Mouse (Mus musculus) spleen, embryonic (tissue): ENCODE data around the gene Podxl2.

Source experiments
- CTCF ChIA-PET: fragments of 350-600 bp; sonication (Branson Sonifier 250); formaldehyde crosslinking; loops from one replicate; lab custom pipeline; 2022; lab: Charles Lee

Gene Podxl2

DNA sequence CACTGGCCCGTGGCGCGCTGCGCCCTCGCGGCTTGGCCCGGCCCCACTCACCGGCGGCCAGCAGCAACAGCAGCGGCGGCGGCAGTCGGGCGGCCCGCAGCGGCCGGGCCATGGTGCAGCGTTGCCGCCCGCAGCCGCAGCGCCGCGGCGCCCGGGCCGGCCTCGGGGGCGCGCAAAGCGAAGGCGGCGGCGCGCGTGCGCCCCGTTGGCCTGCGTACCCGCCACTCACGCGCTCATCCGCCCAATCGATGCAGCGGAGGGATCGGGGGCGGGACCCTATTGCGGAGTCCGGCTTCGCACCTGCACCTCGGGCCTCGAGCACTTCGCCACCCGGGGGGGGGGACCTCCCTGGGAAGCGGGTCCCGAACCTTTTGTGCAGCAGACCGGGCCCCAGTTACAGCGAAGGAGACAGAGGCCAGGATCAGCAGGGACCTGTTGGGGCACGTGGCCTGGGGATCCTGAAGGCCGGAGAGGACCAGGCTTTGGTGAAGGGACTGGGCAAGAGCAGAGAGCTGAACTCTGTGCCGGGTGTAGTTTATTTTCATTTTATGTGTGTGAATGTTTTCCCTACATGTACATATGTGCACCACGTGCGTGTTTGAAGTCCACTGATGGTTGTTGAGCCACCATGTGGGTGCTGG is at the start of gene Podxl2:
TSS of gene Podxl2 (minus strand) at position 177 of the 641 bp plus-strand sequence.
- CTCF ChIA-PET, result no interaction called here

DNA sequence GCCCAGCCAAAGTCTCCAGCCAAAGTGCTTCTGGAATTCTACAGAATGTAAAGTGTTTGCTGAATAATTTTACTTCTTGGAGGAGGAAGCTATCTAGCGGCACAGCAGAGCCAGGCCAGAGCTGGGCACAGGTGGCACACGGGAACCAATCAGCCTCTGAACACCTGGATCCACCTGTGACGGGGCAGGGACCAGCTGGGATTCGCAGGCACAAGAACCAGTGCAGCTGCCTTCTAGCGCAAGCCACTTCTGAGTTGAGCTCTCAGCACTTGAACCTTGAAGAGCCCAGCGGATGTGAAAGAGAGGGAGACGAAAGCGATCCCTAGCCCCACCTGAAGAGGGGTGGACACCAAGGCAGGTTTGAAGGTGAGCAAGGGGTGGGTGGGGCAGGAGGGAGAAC is 44.0 kb upstream of the Podxl2 start:
- CTCF ChIA-PET, result no interaction called here

- CTCF ChIA-PET, result interaction anchor here (0.7 to 0.8 kb wide), 2 partner anchors 328 to 722 kb away, joined by 4 to 8 read pairs; no protein-coding TSS in a partner anchor
Measured at GRCm38 (mm10) chr6:88916153-88916552, 41.3 kb upstream of the Podxl2 start.

DNA sequence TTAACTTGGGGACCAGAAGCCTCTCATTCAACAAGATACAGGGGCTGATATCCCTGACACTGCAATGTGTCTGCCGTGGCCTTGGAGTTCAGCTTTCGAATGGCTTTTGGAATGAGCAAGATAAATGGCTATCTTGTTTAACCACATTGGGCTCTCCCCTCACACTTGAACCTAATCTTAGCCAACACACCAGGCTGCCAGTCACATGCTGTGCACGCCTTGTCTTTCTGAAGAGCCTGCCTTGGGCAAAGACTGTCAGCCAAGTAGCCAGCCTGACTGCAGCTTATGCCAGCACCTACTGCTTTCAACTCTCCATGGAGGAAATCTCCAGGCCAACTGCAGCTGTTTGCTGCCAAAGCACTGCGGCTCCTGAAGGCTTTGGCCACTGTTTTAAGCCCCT is 40.7 kb upstream of the Podxl2 start:
- CTCF ChIA-PET, result interaction anchor here (0.7 to 0.8 kb wide), 3 partner anchors 326 to 723 kb away, joined by 3 to 8 read pairs (median 4); no protein-coding TSS in a partner anchor

DNA sequence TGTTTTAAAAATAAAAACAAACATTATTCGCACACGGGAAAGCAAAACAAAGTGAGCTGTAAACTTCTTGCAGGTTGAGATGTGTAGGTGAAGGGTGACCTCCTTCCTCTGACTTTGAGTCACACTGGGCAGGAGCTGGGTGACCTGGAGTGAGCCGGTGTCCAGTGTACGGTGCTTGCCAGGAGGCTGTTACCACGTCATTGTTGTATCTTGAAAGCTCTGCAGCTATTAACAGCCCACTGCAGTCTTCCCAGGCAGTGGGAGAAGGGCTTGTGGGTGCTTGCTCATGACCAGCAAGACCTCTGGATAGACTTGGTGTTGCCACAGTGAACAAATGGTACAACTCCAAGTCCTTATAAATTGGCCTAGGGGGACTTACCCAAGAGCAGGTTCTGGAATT is 40.0 kb upstream of the Podxl2 start:
- CTCF ChIA-PET, result no interaction called here

DNA sequence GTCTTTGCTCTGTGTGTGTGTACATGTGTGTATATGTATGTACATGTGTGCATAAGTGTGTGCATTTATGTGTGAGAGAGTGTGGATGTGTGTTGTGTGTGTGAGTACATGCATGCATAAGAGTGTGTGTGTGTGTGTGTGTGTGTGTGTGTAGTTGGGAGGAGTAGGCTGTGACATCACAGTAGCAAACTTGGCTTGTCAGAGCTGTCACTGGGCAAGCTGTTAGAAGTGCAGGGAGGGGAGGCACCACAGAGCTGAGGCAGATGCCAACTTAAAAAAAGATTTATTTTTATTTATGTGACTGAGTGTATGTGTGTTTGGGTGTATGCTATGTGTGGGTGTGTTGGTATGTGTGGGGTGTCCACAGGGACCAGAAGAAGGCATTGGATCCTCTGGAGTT is 38.6 kb upstream of the Podxl2 start:
- CTCF ChIA-PET, result no interaction called here

DNA sequence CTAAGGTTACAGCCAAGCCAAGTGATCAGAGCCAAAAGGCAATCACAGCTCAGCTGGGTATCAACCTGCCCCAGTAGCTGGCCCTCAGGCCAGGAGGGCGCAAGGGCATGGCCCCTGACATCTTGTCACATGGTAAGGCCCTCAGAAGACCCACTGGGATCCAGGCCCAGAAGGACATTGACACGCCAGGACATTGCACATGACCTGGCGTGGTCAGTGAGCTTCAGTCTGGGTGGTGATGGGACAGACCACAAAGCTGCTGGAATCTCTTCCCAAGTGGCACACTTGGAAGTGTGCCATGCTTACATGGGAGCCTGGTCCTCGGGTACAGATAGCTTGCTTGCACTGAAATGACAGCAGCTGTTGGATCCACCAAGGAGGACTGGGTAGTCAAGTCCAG is 38.2 kb upstream of the Podxl2 start:
- CTCF ChIA-PET, result no interaction called here

DNA sequence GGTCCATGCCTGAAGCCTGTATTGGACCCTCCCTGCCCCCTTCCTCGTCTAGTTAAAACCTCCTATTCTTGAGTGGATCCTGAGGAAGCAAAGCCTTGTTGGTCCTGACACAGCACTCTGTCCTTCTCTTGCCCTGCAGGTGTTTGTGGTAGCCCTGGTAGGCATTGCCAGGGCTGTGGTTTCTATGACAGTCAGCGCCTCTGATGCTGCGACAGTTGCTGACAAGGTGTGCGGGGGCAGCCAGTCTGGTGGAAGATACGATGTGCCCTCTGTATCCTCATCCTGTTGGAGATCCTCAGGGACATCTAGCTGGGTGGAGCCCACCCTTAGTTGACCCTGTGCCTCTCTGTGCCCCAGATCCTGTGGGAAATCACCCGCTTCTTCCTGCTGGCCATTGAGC is 34.3 kb upstream of the Podxl2 start:
- CTCF ChIA-PET, result no interaction called here

GRCm38 (mm10) chr6:88906369-88907108 is 31.7 kb upstream of the Podxl2 start:
- CTCF ChIA-PET, result interaction anchor here (0.6 to 1.0 kb wide), 2 partner anchors 11 to 22 kb away, joined by 3 to 5 read pairs; no protein-coding TSS in a partner anchor

DNA sequence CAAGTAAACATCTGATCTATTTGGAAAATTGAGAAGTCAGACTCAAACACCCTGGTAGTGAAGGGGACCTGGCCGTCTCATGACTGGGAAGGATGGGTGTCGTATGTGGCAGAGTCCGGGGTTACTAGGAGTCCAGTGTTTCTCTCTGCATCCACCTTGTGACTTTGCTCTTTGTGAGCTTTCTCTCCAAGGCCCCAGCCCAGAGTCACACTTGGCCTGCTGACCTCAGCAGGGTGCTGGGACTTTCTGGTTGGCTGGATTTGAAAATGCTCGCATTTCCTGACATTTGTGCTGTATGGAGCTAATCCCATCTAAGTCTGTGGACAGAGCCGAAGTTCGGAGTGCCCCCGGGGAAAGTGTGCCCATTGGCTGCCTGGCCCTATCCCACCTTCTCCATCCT is 30.2 kb upstream of the Podxl2 start:
- CTCF ChIA-PET, result no interaction called here

DNA sequence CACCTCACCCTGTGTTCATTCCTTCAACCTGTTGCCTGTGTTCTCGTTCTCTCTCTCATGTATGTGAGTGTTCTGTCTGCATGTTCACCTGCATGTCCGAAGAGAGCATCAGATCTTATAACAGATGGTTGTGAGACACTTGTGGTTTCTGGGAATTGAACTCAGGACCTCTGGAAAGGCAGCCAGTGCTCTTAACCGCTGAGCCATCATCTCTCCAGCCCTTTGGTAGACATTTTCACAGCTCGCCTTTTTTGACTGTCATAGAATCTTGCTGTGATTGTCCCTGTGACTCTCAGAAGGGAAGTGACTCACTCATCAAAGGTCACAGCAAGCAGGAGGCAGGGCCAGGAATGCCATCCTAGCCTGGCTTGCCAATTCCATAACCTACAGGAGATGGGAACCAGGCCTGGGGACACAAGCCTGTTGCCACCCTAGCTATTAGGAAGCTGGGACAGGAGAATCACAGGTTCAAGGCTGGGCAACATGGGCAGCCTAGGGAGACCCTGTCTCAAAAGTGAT is 29.7 kb upstream of the Podxl2 start:
- CTCF ChIA-PET, result no interaction called here

GRCm38 (mm10) chr6:88903708-88904107 is 28.9 kb upstream of the Podxl2 start:
- CTCF ChIA-PET, result no interaction called here

DNA sequence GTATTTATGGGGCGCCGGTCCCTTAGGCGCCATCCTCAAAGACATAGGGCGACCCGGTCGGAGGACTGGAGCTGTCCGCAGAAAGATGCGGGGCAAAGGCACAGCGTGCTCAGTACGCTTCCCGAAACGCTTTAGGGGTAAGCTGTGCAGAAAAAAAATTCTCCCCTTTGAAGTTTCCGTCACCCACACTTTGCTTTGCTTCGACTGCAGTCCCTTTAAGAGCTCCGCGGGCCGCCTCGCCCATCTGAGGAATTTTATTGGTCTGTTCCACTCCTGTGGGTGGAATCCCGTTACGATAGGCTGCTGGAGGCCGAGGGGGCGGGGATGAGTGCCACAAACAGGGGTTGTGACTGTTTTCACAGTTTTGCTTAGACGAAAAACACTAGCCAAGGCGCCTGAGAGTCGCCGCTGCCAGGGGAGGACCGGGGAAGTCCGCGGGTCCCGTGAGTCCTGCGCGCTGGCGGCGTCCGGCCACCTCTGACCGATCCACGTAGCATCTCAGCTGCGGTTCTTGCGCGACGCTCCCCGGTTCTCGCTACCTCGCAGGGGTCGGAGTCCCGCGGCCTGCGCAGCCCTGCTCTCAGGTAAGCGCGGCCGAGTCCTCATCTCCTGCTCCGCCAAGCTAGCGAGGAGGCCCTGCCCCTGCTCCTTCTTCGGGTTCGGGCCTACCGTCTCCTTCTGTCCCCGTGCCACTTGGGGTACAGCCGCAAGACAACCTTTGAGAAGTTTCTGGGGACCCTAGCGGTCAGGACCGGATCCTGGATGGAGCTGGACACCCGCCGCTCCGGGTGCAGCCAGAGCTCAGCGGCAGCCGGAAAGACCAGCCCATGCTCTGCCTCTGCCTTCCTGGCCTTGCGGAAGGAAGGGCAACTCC is 27.3 kb upstream of the Podxl2 start, which contains the start of gene Tpra1:
TSS of gene Tpra1 (plus strand) at position 305 of the 874 bp plus-strand sequence.
- CTCF ChIA-PET, result no interaction called here

DNA sequence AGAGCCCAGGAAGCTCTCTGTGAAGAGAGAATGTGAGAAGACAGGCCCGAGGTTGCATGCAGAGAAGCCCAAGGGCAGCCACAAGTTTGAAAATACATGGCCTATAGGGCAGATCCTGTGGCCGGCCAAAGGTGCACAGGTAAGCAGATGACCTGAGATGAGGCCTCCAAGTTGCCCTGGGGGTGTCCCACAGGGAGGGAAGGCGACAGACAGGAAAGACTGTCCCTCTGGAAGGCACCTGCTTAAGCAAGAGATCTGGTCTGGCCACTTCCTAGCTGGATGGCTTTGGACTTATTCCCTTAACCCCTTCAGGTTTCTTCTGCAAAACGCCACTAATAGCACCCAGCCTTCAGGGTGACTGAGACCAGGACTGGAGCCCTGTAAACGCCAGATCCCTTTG is 26.6 kb upstream of the Podxl2 start:
- CTCF ChIA-PET, result no interaction called here

DNA sequence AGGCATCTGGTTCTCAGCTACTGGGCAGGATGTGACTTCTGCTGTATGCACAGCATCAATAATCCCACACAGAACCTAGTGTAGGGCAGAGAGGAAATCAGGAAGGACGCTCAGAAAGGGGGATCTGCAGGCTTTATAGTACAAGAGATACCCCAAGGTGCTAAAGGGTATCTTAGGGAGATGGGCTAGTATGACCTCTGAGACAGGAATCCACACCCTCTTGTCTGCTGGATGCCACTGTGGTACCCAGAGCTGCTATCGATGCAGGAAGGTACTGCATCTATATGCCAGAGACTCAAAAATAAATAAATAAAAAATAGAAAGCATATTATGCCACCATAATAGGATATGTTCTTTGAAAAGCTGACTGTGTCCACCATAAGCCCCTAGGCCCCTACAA is 24.8 kb upstream of the Podxl2 start:
- CTCF ChIA-PET, result interaction anchor here (0.7 kb wide), 1 partner anchor 29 kb away, joined by 3 read pairs; no protein-coding TSS in a partner anchor

GRCm38 (mm10) chr6:88899086-88899485 is 24.2 kb upstream of the Podxl2 start:
- CTCF ChIA-PET, result no interaction called here

DNA sequence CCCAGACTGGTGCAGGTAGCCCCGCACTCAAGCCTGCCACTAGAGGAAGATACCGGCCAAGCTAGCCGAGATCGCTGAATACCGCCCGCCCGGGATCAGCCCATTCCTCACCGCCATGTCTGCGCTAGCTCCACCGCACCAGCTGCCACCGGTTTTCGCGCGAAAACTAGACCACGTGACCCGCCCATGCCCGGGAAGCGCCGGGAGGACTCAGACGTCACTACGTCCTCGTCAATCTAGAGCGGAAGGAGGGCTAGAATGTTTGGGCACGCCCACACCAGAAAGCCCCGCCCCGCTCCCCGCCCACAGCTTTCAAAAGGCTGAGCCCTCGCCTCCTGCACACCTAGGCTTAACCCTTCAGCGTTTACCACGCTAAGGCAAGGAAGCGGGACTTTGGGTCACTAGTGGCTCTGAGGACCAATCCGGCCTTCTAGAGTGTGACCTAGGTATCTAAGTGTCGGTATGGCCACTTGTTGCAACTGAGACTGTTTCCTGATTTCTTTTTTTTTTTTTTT is 23.7 kb upstream of the Podxl2 start, which contains the start of gene Mcm2:
TSS of gene Mcm2 (minus strand) at position 247 of the 515 bp plus-strand sequence.
- CTCF ChIA-PET, result no interaction called here

- CTCF ChIA-PET, result interaction anchor here (0.6 kb wide), 1 partner anchor 741 kb away, joined by 12 read pairs; no protein-coding TSS in a partner anchor
Measured at GRCm38 (mm10) chr6:88897246-88897645, 22.4 kb upstream of the Podxl2 start.

DNA sequence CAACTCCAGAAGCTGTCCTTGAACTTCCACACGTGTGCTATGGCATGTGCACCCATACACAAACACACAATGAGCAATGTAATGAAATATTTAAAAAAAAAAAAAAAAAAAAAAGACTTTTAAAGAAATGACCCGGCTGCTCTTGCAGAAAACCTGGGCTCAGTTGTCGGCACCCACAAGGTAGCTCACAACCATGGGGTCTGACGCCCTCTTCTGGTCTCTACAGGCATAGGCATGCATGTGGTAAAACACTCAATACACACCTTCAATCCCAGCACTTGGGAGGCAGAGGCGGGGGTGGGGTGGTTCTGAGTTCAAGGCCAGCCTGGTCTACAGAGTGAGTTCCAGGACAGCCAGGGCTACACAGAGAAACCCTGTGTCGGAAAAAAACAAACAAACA is 21.1 kb upstream of the Podxl2 start:
- CTCF ChIA-PET, result interaction anchor here (1.1 kb wide), 1 partner anchor 11 kb away, joined by 5 read pairs; no protein-coding TSS in a partner anchor

- CTCF ChIA-PET, result no interaction called here
Measured at GRCm38 (mm10) chr6:88893559-88893958, 18.7 kb upstream of the Podxl2 start.

GRCm38 (mm10) chr6:88890832-88891231 is 16.0 kb upstream of the Podxl2 start:
- CTCF ChIA-PET, result no interaction called here
